Mouse (Mus musculus) ES-E14 (cell line): ENCODE measurements around the gene Mybbp1a. TPM values are rescaled to one million over a fixed set of nuclear protein-coding genes. Genes with fewer than 3 reads are reported as not detected.

Source experiments
- DNase-seq: peaks from one replicate; pipeline ENCODE4 v3.0.0-alpha.2; 2013; ENCODE audit warnings: low read depth, low spot score
- H3K27ac ChIP-seq: 2 replicates; pipeline ENCODE4 v1.5.1; 2012; ENCODE audit warnings: low read depth, mild to moderate bottlenecking, low read length, moderate library complexity, mixed read lengths; ENCODE audit not compliant: poor library complexity, insufficient read depth, severe bottlenecking
- H3K36me3 ChIP-seq: 2 replicates; pipeline ENCODE4 v1.6.1; 2012; ENCODE audit warnings: mild to moderate bottlenecking, low read length, moderate library complexity, mixed read lengths; ENCODE audit not compliant: control insufficient read depth, poor library complexity, insufficient read depth, severe bottlenecking
- H3K4me1 ChIP-seq, 2 experiments: fragments of 150-350 bp in 1 of 2; sonication (generic) in 1 of 2; 2 replicates each; pipeline ENCODE4 v1.6.1; 2012; ENCODE audit warnings: low read length in 2 of 2, mild to moderate bottlenecking in 1 of 2, mixed read lengths in 1 of 2; ENCODE audit not compliant: control insufficient read depth in 2 of 2, insufficient read depth in 2 of 2, poor library complexity in 1 of 2
- H3K4me3 ChIP-seq, 2 experiments: fragments of 150-350 bp in 1 of 2; sonication (generic) in 1 of 2; 2 replicates each; pipeline ENCODE4 v1.5.1; 2012; ENCODE audit warnings: low read length in 2 of 2, low read depth in 1 of 2, mild to moderate bottlenecking in 1 of 2, mixed read lengths in 1 of 2; ENCODE audit not compliant: insufficient read depth in 1 of 2, poor library complexity in 1 of 2, severe bottlenecking in 1 of 2
- H3K9ac ChIP-seq: 2 replicates; pipeline ENCODE4 v1.6.1; 2012; ENCODE audit warnings: low read depth, mild to moderate bottlenecking, low read length, mixed read lengths; ENCODE audit not compliant: poor library complexity, insufficient read depth, severe bottlenecking
- H3K9me3 ChIP-seq: fragments of 150-350 bp; sonication (generic); 2 replicates; pipeline ENCODE4 v1.6.1; 2012; ENCODE audit warnings: low read depth, mild to moderate bottlenecking, low read length; ENCODE audit not compliant: control insufficient read depth, insufficient read depth
- CHD2 ChIP-seq: IDR thresholded peaks from 2 replicates; pipeline ENCODE4 v1.6.1; 2014; ENCODE audit warnings: mild to moderate bottlenecking, low read depth, low read length, inconsistent platforms
- HCFC1 ChIP-seq: IDR thresholded peaks from 2 replicates; pipeline ENCODE4 v1.6.1; 2012; ENCODE audit warnings: low read length, inconsistent platforms, borderline replicate concordance; ENCODE audit not compliant: insufficient read depth
- MAFK ChIP-seq: IDR thresholded peaks from 2 replicates; pipeline ENCODE4 v1.6.1; 2014; ENCODE audit warnings: mild to moderate bottlenecking, low read depth, low read length, inconsistent platforms; ENCODE audit not compliant: insufficient read depth
- ZC3H11A ChIP-seq: IDR thresholded peaks from 2 replicates; pipeline ENCODE4 v1.6.1; 2012; ENCODE audit warnings: low read depth, mild to moderate bottlenecking, inconsistent platforms, low read length, borderline replicate concordance
- ZNF384 ChIP-seq: IDR thresholded peaks from 2 replicates; pipeline ENCODE4 v1.6.1; 2012; ENCODE audit warnings: low read depth, low read length, inconsistent platforms
- in situ Hi-C, 2 experiments: fragments of 600-800 bp; cut with MboI; formaldehyde crosslinking; loops; one replicate each; pipeline ENCODE4 v1.15.1; 2025; ENCODE audit warnings: low sequenced_read_pairs in 2 of 2, inconsistent platforms in 1 of 2; ENCODE audit not compliant: unreplicated experiment in 2 of 2
- total RNA-seq: library from RNA; depleted of rRNA; stranded (reverse); fragments of 300-350 nt; gene quantifications from 2 replicates; pipeline ENCODE4 v1.2.3, GENCODE M21; 2012

Gene Mybbp1a
- total RNA-seq, 1 experiment: 278 TPM

GRCm38 (mm10) chr11:72415155-72415554 lies 26.0 kb upstream of the Mybbp1a start:
- Histone ChIP-seq H3K36me3 (no peaks in the 10 kb centered on the region), H3K9me3 (no peaks in the 10 kb centered on the region), H3K9ac (no peak overlapping the region), H3K4me3 (no peak overlapping the region), H3K27ac (no peak overlapping the region), H3K4me1 (peaks cover 4 to 21% of the 10 kb centered on the region in 2 experiments; a peak in 3 of 4 replicates)
- TF ChIP-seq MAFK (no peak), ZNF384 (no peak), HCFC1 (no peak), CHD2 (no peak), ZC3H11A (no peak)
- DNase-seq: no peak
- in situ Hi-C loops: no loop called here

GRCm38 (mm10) chr11:72416666-72417065 lies 24.5 kb upstream of the Mybbp1a start:
- DNase-seq: no peak
- Histone ChIP-seq H3K27ac (no peak overlapping the region), H3K36me3 (no peaks in the 10 kb centered on the region), H3K4me3 (no peak overlapping the region), H3K9me3 (no peaks in the 10 kb centered on the region), H3K9ac (no peak overlapping the region), H3K4me1 (peaks cover 8 to 26% of the 10 kb centered on the region in 2 experiments)
- in situ Hi-C loops: no loop called here
- TF ChIP-seq CHD2 (no peak), ZC3H11A (no peak), ZNF384 (no peak), HCFC1 (no peak), MAFK (no peak)

GRCm38 (mm10) chr11:72417376-72417775 lies 23.8 kb upstream of the Mybbp1a start:
- no peak overlapping the region for H3K27ac ChIP-seq
- no peaks in the 10 kb centered on the region for H3K9me3 ChIP-seq
- no peak for TF ChIP-seq HCFC1
- TF ChIP-seq ZC3H11A: no peak
- TF ChIP-seq ZNF384: no peak
- TF ChIP-seq MAFK: no peak
- no peak for TF ChIP-seq CHD2
- no peak for DNase-seq
- H3K9ac ChIP-seq: 0 out of 2 replicates have a peak overlapping the region, but pooled peaks have one; percentile 5
- in situ Hi-C loops: no loop called here
- H3K4me1 ChIP-seq: peaks cover 8 to 26% of the 10 kb centered on the region in 2 experiments
- H3K36me3 ChIP-seq: no peaks in the 10 kb centered on the region
- H3K4me3 ChIP-seq: no peak overlapping the region

- Histone ChIP-seq H3K4me1 (peaks cover 8 to 26% of the 10 kb centered on the region in 2 experiments), H3K9ac (no peak overlapping the region), H3K36me3 (no peaks in the 10 kb centered on the region), H3K9me3 (no peaks in the 10 kb centered on the region), H3K27ac (no peak overlapping the region), H3K4me3 (no peak overlapping the region)
- DNase-seq: no peak
- in situ Hi-C loops: no loop called here
- TF ChIP-seq CHD2 (no peak), HCFC1 (no peak), MAFK (no peak), ZNF384 (no peak), ZC3H11A (no peak)
These were observed 22.9 kb upstream of the Mybbp1a start for GRCm38 (mm10) chr11:72418227-72418626.

GRCm38 (mm10) chr11:72419006-72419405 lies 22.1 kb upstream of the Mybbp1a start:
- H3K4me3 ChIP-seq: no peak overlapping the region
- no peaks in the 10 kb centered on the region for H3K36me3 ChIP-seq
- no peaks in the 10 kb centered on the region for H3K9me3 ChIP-seq
- TF ChIP-seq ZC3H11A: no peak
- no peak for TF ChIP-seq ZNF384
- TF ChIP-seq MAFK: no peak
- TF ChIP-seq HCFC1: no peak
- no peak for TF ChIP-seq CHD2
- H3K4me1 ChIP-seq: peaks cover 8 to 29% of the 10 kb centered on the region in 2 experiments
- in situ Hi-C loops: no loop called here
- no peak overlapping the region for H3K9ac ChIP-seq
- H3K27ac ChIP-seq: no peak overlapping the region
- DNase-seq: no peak
